Mouse (Mus musculus) heart, embryonic 15.5 days (tissue): ENCODE measurements around the gene Phf20. TPM values are rescaled to one million over a fixed set of nuclear protein-coding genes. Genes with fewer than 3 reads are reported as not detected.
"Not testable (repeated sequence)": the region's sequence is repeated elsewhere in the genome, so short reads cannot be mapped to it uniquely, and the experiment has no call there.

Source experiments
- ATAC-seq: fragments of 200-750 bp; cut with Nextera tagmentation; replicated peaks from 2 replicates; pipeline ENCODE4 v1.8.0; 2017; ENCODE audit warnings: low read depth, moderate TSS enrichment; ENCODE audit not compliant: insufficient number of reproducible peaks, insufficient read depth, low FRiP score
- H3K27ac ChIP-seq: fragments of 300-500 bp; sonication (generic); 2 replicates; pipeline ENCODE4 v1.5.1; 2015; ENCODE audit warnings: mild to moderate bottlenecking, inconsistent platforms
- H3K27me3 ChIP-seq: fragments of 300-500 bp; sonication (generic); 2 replicates; pipeline ENCODE4 v1.6.1; 2015; ENCODE audit warnings: inconsistent platforms
- H3K36me3 ChIP-seq: fragments of 300-500 bp; sonication (generic); 2 replicates; pipeline ENCODE4 v1.6.1; 2015; ENCODE audit warnings: mild to moderate bottlenecking, inconsistent platforms
- H3K4me1 ChIP-seq: fragments of 300-500 bp; sonication (generic); replicated peaks from 2 replicates; pipeline ENCODE4 v1.6.1; 2015; ENCODE audit warnings: inconsistent platforms
- H3K4me2 ChIP-seq: fragments of 300-500 bp; sonication (generic); 2 replicates; pipeline ENCODE4 v1.6.1; 2015; ENCODE audit warnings: inconsistent platforms, mild to moderate bottlenecking, moderate library complexity
- H3K4me3 ChIP-seq: fragments of 300-500 bp; sonication (generic); 2 replicates; pipeline ENCODE4 v1.5.1; 2015; ENCODE audit warnings: mild to moderate bottlenecking, inconsistent platforms
- H3K9ac ChIP-seq: fragments of 300-500 bp; sonication (generic); 2 replicates; pipeline ENCODE4 v1.6.1; 2015; ENCODE audit warnings: mild to moderate bottlenecking, inconsistent platforms
- H3K9me3 ChIP-seq: fragments of 300-500 bp; sonication (generic); replicated peaks from 2 replicates; pipeline ENCODE4 v1.6.1; 2016; ENCODE audit warnings: inconsistent platforms
- WGBS: fragments of 180-500 bp; shearing (Covaris S2); methylation state at CpG from one replicate; pipeline ENCODE4 v1.1.7; 2015; ENCODE audit warnings: mixed read lengths; 5-methylcytosine and 5-hydroxymethylcytosine counted together
- polyA plus RNA-seq: library from polyadenylated mRNA; unstranded; fragments of >200 nt; fragmentation: Nextera tagmentation; extraction: Ambion mirVana; gene quantifications from 2 replicates; pipeline ENCODE4 v1.2.1, GENCODE M21; 2015

Gene Phf20
- polyA plus RNA-seq, 1 experiment from 2014 or later, result 53.9 TPM

- Histone ChIP-seq H3K9me3 (no peaks in the 10 kb centered on the region), H3K9ac (no peak overlapping the region), H3K36me3 (peaks cover 11% of the 10 kb centered on the region; the same call in 1 of the 2 replicates), H3K4me2 (no peak overlapping the region), H3K27me3 (no peaks in the 10 kb centered on the region), H3K4me1 (peaks cover 48% of the 10 kb centered on the region), H3K27ac (no peak overlapping the region), H3K4me3 (no peak overlapping the region)
- 90% methylated on average over 4 of the region's 4 CpGs for WGBS
- no peak for ATAC-seq
Observed at GRCm38 (mm10) chr2:156201486-156201885, 5.2 kb downstream of the Phf20 start.

DNA sequence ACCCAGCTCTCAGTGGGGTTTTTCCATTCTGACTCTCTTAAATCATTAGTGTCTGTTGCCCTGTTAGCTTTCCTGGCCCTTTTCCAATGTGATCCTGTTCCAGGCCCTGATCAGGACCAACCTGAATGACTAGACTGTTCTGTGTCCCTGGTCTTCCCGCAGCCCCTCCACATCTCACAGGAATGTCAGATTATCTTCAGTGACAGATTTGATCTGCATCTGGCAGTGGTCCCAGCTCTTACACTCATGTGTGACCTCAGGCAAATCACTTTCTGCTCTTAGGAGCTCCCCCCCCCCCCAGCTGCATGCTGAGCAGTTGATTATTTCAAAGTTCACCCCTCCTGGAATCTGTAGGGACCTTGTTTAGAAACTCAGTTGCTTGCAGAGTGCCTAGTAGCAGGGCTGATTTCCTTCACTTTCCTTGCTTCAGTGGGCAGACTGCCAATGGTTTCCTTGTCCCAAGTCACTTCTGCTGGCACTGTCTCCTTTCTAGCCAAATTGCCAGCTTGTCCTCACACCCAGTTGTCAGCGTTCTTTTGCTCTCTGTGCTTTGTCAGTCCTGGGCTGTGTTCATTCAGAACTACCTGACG, 6.7 kb downstream of the Phf20 start:
- WGBS, result 10% methylated on average over 3 of the region's 3 CpGs
- peak overlapping the region; percentile 86 for H3K27ac ChIP-seq
- H3K4me2 ChIP-seq, result peak overlapping the region; percentile 30; the same call in 1 of the 2 replicates
- no peak overlapping the region for H3K9ac ChIP-seq
- peaks cover 42% of the 10 kb centered on the region for H3K4me1 ChIP-seq
- no peaks in the 10 kb centered on the region for H3K9me3 ChIP-seq
- ATAC-seq, result peak; percentile 69
- no peaks in the 10 kb centered on the region for H3K27me3 ChIP-seq
- peaks cover 11% of the 10 kb centered on the region; the same call in 1 of the 2 replicates for H3K36me3 ChIP-seq
- H3K4me3 ChIP-seq, result peak overlapping the region; percentile 4; the same call in 1 of the 2 replicates

DNA sequence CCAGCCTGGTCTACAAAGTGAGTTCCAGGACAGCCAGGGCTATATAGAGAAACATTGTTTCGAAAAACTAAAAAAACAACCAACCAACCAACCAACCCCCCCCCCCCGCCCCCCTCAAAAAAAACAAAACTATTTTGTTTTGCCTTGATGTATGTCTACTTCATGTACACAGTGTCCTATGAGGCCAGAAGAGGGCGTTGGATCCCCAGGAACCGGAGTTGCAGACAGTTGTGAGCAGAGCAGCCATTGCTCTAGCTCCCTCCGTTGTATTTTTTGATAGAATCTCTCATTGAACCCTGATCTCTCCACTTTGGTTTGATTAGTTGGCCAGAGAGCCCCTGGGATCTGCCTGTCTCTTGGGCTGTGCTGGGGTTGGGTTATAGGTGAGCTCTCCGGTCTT, 7.7 kb downstream of the Phf20 start:
- WGBS, result 94% methylated on average over 6 of the region's 6 CpGs
- Histone ChIP-seq H3K4me1 (peaks cover 36% of the 10 kb centered on the region), H3K9ac (no peak overlapping the region), H3K4me2 (no peak overlapping the region), H3K4me3 (no peak overlapping the region), H3K9me3 (no peaks in the 10 kb centered on the region), H3K27ac (0 out of 2 replicates have a peak overlapping the region, but pooled peaks have one; percentile 86), H3K36me3 (peaks cover 11% of the 10 kb centered on the region; the same call in 1 of the 2 replicates), H3K27me3 (no peaks in the 10 kb centered on the region)
- ATAC-seq, result no peak

GRCm38 (mm10) chr2:156217786-156218185, 21.5 kb downstream of the Phf20 start:
- no peak overlapping the region for H3K27ac ChIP-seq
- H3K4me3 ChIP-seq, result no peak overlapping the region
- H3K9me3 ChIP-seq, result no peaks in the 10 kb centered on the region
- WGBS, result 72% methylated on average over 1 of the region's 1 CpGs
- H3K4me1 ChIP-seq, result no peaks in the 10 kb centered on the region
- no peak overlapping the region for H3K9ac ChIP-seq
- no peaks in the 10 kb centered on the region for H3K27me3 ChIP-seq
- no peak for ATAC-seq
- H3K4me2 ChIP-seq, result no peak overlapping the region
- H3K36me3 ChIP-seq, result peaks cover 10% of the 10 kb centered on the region; the same call in 1 of the 2 replicates

GRCm38 (mm10) chr2:156222100-156222499, 25.8 kb downstream of the Phf20 start:
- no peak overlapping the region for H3K27ac ChIP-seq
- no peaks in the 10 kb centered on the region for H3K4me1 ChIP-seq
- no peaks in the 10 kb centered on the region for H3K9me3 ChIP-seq
- no peak overlapping the region for H3K4me2 ChIP-seq
- no peak overlapping the region for H3K4me3 ChIP-seq
- H3K27me3 ChIP-seq, result no peaks in the 10 kb centered on the region
- peaks cover 7% of the 10 kb centered on the region; the same call in 1 of the 2 replicates for H3K36me3 ChIP-seq
- ATAC-seq, result no peak
- H3K9ac ChIP-seq, result no peak overlapping the region

- H3K27ac ChIP-seq, result 0 out of 2 replicates have a peak overlapping the region, but pooled peaks have one; percentile 9
- H3K9me3 ChIP-seq, result no peaks in the 10 kb centered on the region
- 65% methylated on average over 5 of the region's 5 CpGs for WGBS
- peaks cover 7% of the 10 kb centered on the region; the same call in 1 of the 2 replicates for H3K36me3 ChIP-seq
- H3K4me2 ChIP-seq, result no peak overlapping the region
- no peak overlapping the region for H3K4me3 ChIP-seq
- no peak overlapping the region for H3K9ac ChIP-seq
- no peak for ATAC-seq
- H3K27me3 ChIP-seq, result no peaks in the 10 kb centered on the region
- no peaks in the 10 kb centered on the region for H3K4me1 ChIP-seq
Observed at GRCm38 (mm10) chr2:156224043-156224442, 27.8 kb downstream of the Phf20 start.

GRCm38 (mm10) chr2:156227689-156228088, 31.4 kb downstream of the Phf20 start:
- WGBS, result 89% methylated on average over 1 of the region's 1 CpGs
- no peak for ATAC-seq

DNA sequence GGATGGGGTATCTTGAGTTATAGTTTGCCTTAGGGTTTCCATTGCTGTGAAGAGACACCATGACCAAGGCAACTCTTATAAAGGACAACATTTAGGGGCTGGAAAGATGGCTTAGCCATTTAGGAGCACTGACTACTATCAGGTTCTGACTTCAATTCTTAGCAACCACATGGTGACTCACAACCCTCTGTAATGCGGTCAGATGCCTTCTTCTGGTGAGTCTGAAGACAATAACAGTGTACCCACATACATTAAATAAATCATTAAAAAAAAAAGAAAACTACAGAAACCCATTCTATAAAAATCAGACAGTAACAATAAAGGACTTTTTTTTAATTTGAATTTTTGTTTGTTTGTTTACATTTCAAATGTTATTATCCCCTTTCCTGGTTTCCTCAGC, 32.9 kb downstream of the Phf20 start:
- no peaks in the 10 kb centered on the region for H3K9me3 ChIP-seq
- H3K36me3 ChIP-seq, result peaks cover 14% of the 10 kb centered on the region; the same call in 1 of the 2 replicates
- no peak overlapping the region for H3K9ac ChIP-seq
- H3K4me3 ChIP-seq, result no peak overlapping the region
- no peak overlapping the region for H3K27ac ChIP-seq
- 95% methylated on average over 1 of the region's 1 CpGs for WGBS
- no peaks in the 10 kb centered on the region for H3K4me1 ChIP-seq
- H3K27me3 ChIP-seq, result no peaks in the 10 kb centered on the region
- no peak overlapping the region for H3K4me2 ChIP-seq
- ATAC-seq, result no peak

More at GRCm38 (mm10) chr2:156227689-156228088, 31.4 kb downstream of the Phf20 start:
- H3K4me1 ChIP-seq, result no peaks in the 10 kb centered on the region
- H3K4me2 ChIP-seq, result no peak overlapping the region
- no peak overlapping the region for H3K4me3 ChIP-seq
- H3K9me3 ChIP-seq, result no peaks in the 10 kb centered on the region
- no peak overlapping the region for H3K9ac ChIP-seq
- H3K36me3 ChIP-seq, result peaks cover 14% of the 10 kb centered on the region; the same call in 1 of the 2 replicates
- H3K27me3 ChIP-seq, result no peaks in the 10 kb centered on the region
- no peak overlapping the region for H3K27ac ChIP-seq

GRCm38 (mm10) chr2:156231340-156231739, 35.1 kb downstream of the Phf20 start:
- no peaks in the 10 kb centered on the region for H3K27me3 ChIP-seq

GRCm38 (mm10) chr2:156233275-156233948, 37.1 kb downstream of the Phf20 start:
- Histone ChIP-seq H3K4me2 (no peak overlapping the region), H3K4me1 (no peaks in the 10 kb centered on the region), H3K27ac (no peak overlapping the region), H3K9me3 (no peaks in the 10 kb centered on the region), H3K9ac (no peak overlapping the region), H3K4me3 (no peak overlapping the region), H3K27me3 (no peaks in the 10 kb centered on the region), H3K36me3 (peaks cover 16% of the 10 kb centered on the region; the same call in 1 of the 2 replicates)
- no peak for ATAC-seq
- WGBS, result 84% methylated on average over 3 of the region's 3 CpGs

More at GRCm38 (mm10) chr2:156231340-156231739, 35.1 kb downstream of the Phf20 start:
- Histone ChIP-seq H3K36me3 (peaks cover 19% of the 10 kb centered on the region; the same call in 1 of the 2 replicates), H3K4me2 (no peak overlapping the region), H3K4me3 (no peak overlapping the region), H3K27ac (no peak overlapping the region), H3K9ac (no peak overlapping the region), H3K4me1 (no peaks in the 10 kb centered on the region), H3K9me3 (no peaks in the 10 kb centered on the region)
- ATAC-seq, result no peak

DNA sequence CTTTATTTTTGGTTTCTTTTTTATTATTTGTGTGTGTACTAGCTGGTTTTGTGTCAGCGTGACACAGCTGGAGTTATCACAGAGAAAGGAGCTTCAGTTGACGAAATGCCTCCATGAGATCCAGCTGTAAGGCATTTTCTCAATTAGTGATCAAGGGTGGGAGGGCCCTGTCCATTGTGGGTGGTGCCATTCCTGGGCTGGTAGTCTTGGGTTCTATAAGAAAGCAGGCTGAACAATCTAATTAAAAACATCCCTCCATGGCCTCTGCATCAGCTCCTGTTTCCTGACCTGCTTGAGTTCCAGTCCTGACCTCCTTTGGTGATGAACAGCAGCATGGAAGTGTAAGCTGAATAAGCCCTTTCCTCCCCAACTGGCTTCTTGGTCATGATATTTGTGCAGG, 37.8 kb downstream of the Phf20 start:
- 90% methylated on average over 2 of the region's 2 CpGs for WGBS
- H3K4me3 ChIP-seq, H3K4me2 ChIP-seq, H3K9ac ChIP-seq, H3K27ac ChIP-seq, ATAC-seq, H3K4me1 ChIP-seq, H3K9me3 ChIP-seq, H3K27me3 ChIP-seq: not testable (repeated sequence)
- peaks cover 17% of the 10 kb centered on the region; the same call in 1 of the 2 replicates for H3K36me3 ChIP-seq
